Mouse (Mus musculus): ENCODE data around the gene Ddx51. TPM values are rescaled to one million over a fixed set of nuclear protein-coding genes. Genes with fewer than 3 reads are reported as not detected.
A peak's percentile ranks its signal among the peaks of the same experiment; 100 is the strongest.

Ddx51 gene
- total RNA-seq, 2 experiments from 2014 or later = 23.7 to 26.4 TPM

DNA sequence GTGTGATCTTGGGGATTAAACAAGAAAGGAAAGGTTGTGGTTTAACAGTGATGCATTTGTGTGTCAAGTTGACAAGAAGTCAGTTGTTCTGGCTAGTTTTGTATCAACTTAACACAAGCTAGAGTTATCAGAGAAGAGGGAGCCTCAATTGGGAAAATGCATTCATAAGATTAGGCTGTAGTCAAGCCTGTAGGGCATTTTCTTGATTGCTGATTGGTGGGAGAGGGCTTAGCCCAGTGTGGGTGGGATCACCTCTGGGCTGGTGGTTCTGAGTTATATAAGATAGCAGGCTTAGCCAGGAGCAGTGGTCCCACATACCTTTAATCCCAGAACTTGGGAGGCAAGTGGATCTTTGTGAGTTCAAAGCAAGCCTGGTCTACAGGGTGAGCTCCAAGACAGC is 6.9 kb upstream of the Ddx51 start:
- intact Hi-C loops (cut with DNase I) = no loop called here
- no peak for DNase-seq (ENCODE audit: low spot score in 2 of 2)

DNA sequence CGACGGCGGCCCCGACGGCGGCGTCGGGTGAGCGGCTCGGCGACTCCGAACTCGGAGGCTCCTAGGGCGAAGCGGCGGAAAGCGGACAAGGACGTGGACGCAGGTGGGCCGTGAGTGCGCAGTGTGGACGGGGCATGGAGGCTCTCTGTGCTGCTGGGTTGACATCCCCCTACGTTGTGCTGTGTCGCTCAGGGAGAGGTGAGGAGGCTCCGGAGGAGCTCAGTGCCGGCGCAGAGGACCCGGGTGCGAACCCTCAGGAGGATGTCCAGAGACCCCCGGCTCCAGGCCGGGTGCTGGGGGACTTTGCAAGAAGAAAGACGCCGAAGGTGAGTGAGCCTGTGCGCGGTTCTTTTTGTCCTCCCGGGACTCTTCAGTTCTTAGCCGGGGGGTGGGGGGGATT is 435 bp downstream of the Ddx51 start:
- intact Hi-C loops (cut with DNase I) = no loop called here
- no peak for DNase-seq (ENCODE audit: low spot score in 2 of 2)

DNA sequence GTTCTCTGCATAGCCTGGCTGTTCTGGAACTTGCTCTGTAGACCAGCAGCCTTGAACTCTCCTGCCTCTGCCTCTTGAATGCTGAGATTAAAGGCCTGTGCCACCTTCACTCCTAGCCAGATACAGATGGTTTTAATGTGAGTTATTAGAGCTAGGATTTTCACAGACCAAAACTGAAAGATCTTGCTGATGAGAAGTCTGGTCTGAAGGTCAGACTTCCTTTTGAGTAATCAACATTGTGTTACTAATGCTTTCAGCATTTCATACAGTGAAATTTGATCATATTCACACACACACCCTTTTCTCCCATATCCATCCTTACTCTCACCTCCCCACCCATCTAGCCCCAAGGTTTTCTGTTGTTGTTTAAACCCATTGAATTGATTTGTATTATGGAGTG is 6.4 kb downstream of the Ddx51 start:
- DNase-seq (ENCODE audit: low spot score in 2 of 2) = no peak
- intact Hi-C loops (cut with DNase I) = no loop called here

DNA sequence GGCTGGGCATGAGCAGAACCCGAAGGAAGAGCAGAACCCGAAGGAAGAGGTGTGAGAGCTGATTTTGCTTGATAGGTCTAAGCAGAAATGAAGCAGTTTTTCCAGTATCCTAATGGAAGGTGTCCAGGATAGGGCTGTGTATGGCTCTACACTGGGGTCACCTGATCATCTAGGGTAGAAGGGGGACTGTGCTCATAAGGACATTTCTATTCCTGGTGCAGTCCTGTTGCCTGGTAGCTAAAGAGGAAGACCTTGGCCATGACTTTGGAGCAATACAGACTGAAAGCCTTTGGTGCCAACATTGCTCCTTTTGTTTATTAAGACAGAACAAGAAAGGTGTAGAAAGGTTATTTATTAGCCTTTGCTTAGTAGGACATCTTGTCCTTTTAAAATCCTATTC is 10.8 kb downstream of the Ddx51 start:
- intact Hi-C loops (cut with DNase I) = no loop called here
- no peak for DNase-seq (ENCODE audit: low spot score in 2 of 2)

DNA sequence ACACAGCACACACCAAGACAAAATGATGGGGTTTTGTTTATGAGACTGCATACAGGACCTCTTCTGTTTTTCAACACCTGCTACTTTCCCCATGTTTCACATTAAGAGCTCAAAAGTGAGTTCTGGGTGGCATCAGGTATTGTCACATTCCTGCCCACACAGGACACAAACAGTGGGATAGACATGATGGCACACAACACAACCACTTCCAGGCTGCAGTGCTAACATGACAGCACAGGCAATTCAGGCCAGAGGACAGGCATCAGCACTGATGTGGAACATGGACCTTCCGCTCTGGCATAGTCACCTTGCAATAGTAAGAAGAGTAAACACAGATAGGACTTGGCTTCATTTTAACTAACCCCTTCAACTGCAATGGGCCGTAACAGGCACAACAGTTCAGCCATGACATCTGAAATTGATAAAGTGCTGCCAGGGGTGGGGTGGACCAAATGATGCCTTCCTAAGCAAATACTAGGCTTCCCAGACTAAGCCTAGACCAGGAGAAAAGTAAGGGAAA is 11.6 kb downstream of the Ddx51 start:
- intact Hi-C loops (cut with DNase I) = no loop called here
- DNase-seq (ENCODE audit: low spot score in 2 of 2) = no peak

DNA sequence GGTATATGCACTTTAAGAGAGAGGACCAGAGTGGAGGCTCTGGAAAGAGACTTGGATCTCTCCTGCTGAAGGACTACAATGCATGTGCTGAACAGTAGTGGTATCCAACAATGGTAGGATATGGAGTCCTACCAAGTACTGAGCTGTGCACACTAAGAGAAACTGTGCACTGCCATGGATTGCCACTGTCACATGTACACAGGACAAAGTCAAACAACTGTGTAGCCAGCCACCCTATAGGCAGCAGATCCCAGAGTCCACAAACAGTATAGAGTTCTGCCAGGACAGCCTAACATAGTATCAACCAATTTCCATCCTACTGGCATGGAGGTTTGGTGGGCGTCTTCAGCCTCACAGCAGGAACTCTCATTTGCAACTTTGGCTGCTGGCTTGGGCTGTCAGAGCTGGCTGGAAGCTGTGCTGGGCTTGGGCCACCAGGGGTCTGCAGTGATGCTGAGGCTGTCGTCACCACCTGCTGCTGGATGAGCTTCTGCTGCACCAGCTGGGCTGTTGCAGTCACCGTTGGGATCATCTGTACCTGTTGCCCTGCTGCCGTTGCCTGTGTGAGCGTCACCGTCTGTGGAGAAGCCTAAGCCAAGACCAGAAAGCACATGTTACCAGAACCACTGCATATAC is 12.4 kb downstream of the Ddx51 start:
- DNase-seq (ENCODE audit: low spot score in 2 of 2) = no peak
- intact Hi-C loops (cut with DNase I) = no loop called here

DNA sequence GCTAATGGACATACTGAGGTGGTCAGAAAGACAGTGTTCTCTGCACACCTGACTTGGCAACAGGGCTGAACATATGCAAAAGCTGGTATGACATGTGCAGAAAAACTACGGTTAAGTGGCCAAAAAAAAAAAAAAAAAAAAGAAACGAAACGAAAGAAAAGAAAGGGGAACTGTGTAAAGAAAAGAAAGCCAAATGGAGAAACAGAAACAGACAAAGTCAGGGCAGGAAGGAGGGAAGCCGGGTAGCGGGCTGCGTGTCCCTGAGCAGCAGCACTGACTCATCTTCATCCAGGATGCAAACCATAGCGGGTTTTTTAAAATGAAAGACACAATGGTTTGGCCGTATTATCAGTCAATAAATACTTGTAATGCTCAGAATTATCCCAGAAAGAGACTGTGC is 28.8 kb downstream of the Ddx51 start:
- DNase-seq (ENCODE audit: low spot score in 2 of 2) = no peak
- intact Hi-C loops (cut with DNase I) = no loop called here

DNA sequence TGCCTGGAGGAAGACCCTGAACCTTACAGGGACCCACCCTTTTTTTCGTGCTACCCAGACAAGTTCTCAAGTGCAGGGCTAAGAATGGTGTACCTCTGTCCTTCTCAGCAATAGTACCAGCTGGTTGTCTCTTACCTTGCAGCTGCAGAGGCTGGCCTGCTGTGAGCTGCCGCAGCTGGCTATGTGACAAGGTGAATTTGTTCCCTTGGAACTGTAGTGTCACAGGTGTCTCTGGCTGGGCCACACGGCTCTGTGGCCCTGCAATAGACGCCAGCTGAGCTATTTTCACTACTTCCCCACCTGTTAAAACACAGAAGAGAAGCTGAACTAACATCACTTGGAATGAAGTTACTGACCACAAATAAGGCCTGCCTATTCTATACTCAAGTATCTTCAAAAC is 45.4 kb downstream of the Ddx51 start:
- no peak for DNase-seq (ENCODE audit: low spot score in 2 of 2)
- intact Hi-C loops (cut with DNase I) = no loop called here

DNA sequence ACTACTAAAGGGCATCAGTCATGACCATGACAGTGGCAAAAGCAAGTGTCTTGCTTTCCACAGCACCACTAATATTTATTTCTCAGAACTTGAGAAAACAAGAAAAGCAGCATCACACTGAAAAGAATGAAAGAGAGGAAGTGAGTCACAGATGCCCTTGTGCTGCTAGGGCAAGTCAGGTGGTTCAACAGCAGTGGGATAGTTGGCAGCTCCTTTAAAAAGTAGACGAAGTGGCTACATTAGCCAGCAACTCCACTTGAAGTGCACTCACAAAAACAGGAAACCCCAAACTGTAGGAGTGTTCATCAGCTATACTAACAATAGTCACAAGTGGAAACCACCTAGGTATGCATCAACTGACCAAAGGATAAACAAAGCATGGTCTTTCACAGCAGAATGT is 50.8 kb downstream of the Ddx51 start:
- DNase-seq (ENCODE audit: low spot score in 2 of 2) = no peak
- intact Hi-C loops (cut with DNase I) = no loop called here

DNA sequence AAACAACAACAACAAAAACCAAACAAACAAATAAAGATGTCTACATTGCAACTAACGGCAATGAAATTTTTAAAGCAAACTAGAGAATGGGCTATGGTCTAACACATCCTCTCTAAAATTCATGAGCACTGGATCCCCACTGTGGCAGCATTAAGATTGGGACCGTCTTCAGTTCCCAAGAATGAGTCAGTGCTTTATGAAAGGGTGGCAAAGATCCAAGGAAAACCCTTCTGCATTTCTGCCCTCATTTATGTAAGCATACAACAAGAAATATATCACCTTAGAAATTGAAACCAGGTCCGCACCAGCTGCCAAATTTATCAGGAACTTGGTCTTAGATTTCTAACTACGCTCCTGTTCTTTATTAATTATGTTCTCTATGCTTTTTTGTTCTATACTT is 56.0 kb downstream of the Ddx51 start:
- intact Hi-C loops (cut with DNase I) = no loop called here
- peak; percentile 29 to 73 for DNase-seq (ENCODE audit: low spot score in 2 of 2)

Small RNAs within 50 kb of the gene (microRNA-seq; reads per million reads assigned to microRNA genes)
- gene Mir7026 = 2.0 to 4.0 reads per million in 2 experiments

Other genes with a start within 250 kb of the Ddx51 start
- gene Fbrsl1, start 204.9 kb upstream of the Ddx51 start, total RNA-seq (2021) = 10 to 100 TPM; 68.6 to 73.8 TPM
- gene Galnt9, start 109.1 kb upstream of the Ddx51 start, total RNA-seq (2021) = 100 to 1,000 TPM in 1 of 2 experiments, 10 to 100 TPM in 1; 90.0 to 123 TPM
- 10 to 100 TPM; 24.9 to 25.6 TPM for gene Noc4l, start within 50 bp of the Ddx51 start, total RNA-seq (2021)
- gene Ep400, start 117.3 kb downstream of the Ddx51 start, total RNA-seq (2021) = 100 to 1,000 TPM in 1 of 2 experiments, 10 to 100 TPM in 1; 92.6 to 100 TPM
- gene Pus1, start 127.2 kb downstream of the Ddx51 start, total RNA-seq (2021) = 10 to 100 TPM; 18.2 to 21.4 TPM
- 10 to 100 TPM; 66.8 to 72.7 TPM for gene Ulk1, start 156.6 kb downstream of the Ddx51 start, total RNA-seq (2021)
- 10 to 100 TPM in 1 of 2 experiments, 1 to 10 TPM in 1; 8.8 to 12.0 TPM for gene Hscb, start 186.3 kb downstream of the Ddx51 start, total RNA-seq (2021)
- gene Chek2, start 186.5 kb downstream of the Ddx51 start, total RNA-seq (2021) = 1 to 10 TPM; 1.2 to 1.4 TPM
- gene Ttc28, start 226.4 kb downstream of the Ddx51 start, total RNA-seq (2021) = 10 to 100 TPM; 11.6 to 13.2 TPM

All from left cerebral cortex, postnatal 25 days (tissue).